Mouse (Mus musculus): Measurements from ENCODE around the gene Lrp6.

DNA sequence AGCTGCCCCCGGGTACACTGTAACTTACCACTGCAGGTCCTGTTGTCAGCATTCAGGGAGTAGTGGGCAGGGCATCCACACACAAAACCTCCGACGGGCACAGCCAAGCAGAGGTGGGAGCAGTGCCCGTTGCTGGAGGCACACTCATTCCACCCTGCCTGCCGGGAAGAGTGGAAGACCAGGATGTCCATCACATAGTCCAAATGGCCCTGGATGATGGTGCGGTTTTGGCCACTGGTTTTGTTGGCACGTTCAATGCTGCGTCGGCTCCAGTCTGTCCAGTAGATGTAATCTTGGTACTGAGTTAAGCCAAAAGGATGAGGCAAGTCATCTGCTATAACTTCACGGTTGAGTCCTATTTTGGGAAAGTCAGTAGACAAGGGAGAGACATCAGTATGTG lies 87.3 kb downstream of the Lrp6 start:
- no peak for TF ChIP-seq EP300 (IDR thresholded peaks at IDR 0.05; ENCODE audit: low read depth)
- TF ChIP-seq CTCF (IDR thresholded peaks at IDR 0.05; ENCODE audit: low read depth): no peak

Data from heart, postnatal 0 days (tissue).